Mouse (Mus musculus): ENCODE measurements at regions not wholly inside any gene's neighbourhood (a gene's known extent, or its start where the extent isn't known, plus 50 kb on each side); places are given as distances from the start of the nearest gene placed in this dataset.

GRCm38 (mm10) chr3:81864487-81864886, 67.9 kb upstream of the Ctso start:
- ATAC-seq (ENCODE audit: extremely low read depth, insufficient number of reproducible peaks, low FRiP score, poor library complexity, severe bottlenecking), result no peak
- TF ChIP-seq GATA2 (IDR thresholded peaks at IDR 0.05; ENCODE audit: borderline replicate concordance, low read depth, low read length) (no peak), CTCF (IDR thresholded peaks at IDR 0.05; ENCODE audit: low read depth, low read length) (no peak), GATA1 (IDR thresholded peaks at IDR 0.05; ENCODE audit: borderline replicate concordance, low read length) (no peak), TAL1 (conservative IDR thresholded peaks at IDR 0.05; ENCODE audit: low read depth, low read length) (no peak), POLR2AphosphoS5 (IDR thresholded peaks at IDR 0.05; ENCODE audit: insufficient replicate concordance, low read depth, low read length) (no peak)
- no peaks in the 10 kb centered on the region for H3K4me1 ChIP-seq (ENCODE audit: insufficient read depth, low read depth, low read length)

More at GRCm38 (mm10) chr3:81864487-81864886, 67.9 kb upstream of the Ctso start:
- no peak for DNase-seq (ENCODE audit: low spot score)
- no peaks in the 10 kb centered on the region for H3K9me3 ChIP-seq (replicated peaks)
- H3K4me3 ChIP-seq (ENCODE audit: low read depth, low read length), result no peak overlapping the region
- no peaks in the 10 kb centered on the region for H3K36me3 ChIP-seq (replicated peaks)
- H3K27me3 ChIP-seq (ENCODE audit: insufficient read depth, low read length), result no peaks in the 10 kb centered on the region
